Mouse (Mus musculus) stomach, postnatal 0 days (tissue): ENCODE results near the gene Dixdc1. TPM values are rescaled to one million over a fixed set of nuclear protein-coding genes. Genes with fewer than 3 reads are reported as not detected.

ENCODE experiments used
- ATAC-seq: fragments of 200-750 bp; cut with Nextera tagmentation; 2 replicates; pipeline ENCODE4 v1.8.0; 2017; ENCODE audit not compliant: low FRiP score, low TSS enrichment
- DNase-seq: peaks from one replicate; pipeline ENCODE4 v3.0.0-alpha.2; 2016; ENCODE audit warnings: low spot score
- H3K27ac ChIP-seq: fragments of 300-500 bp; sonication (generic); replicated peaks from 2 replicates; pipeline ENCODE4 v1.5.1; 2014; ENCODE audit warnings: mild to moderate bottlenecking, control low read depth
- H3K27me3 ChIP-seq: fragments of 300-500 bp; sonication (generic); 2 replicates; pipeline ENCODE4 v1.6.1; 2014; ENCODE audit warnings: low read length; ENCODE audit not compliant: control insufficient read depth, insufficient read depth
- H3K36me3 ChIP-seq: fragments of 300-500 bp; sonication (generic); 2 replicates; pipeline ENCODE4 v1.6.1; 2014; ENCODE audit warnings: low read length, mixed read lengths; ENCODE audit not compliant: control insufficient read depth, insufficient read depth
- H3K4me1 ChIP-seq: fragments of 300-500 bp; sonication (generic); replicated peaks from 2 replicates; pipeline ENCODE4 v1.6.1; 2014; ENCODE audit warnings: antibody characterized with exemption; ENCODE audit not compliant: control insufficient read depth, insufficient read depth
- H3K4me2 ChIP-seq: fragments of 300-500 bp; sonication (generic); replicated peaks from 2 replicates; pipeline ENCODE4 v1.6.1; 2014; ENCODE audit warnings: low read depth, mild to moderate bottlenecking, control low read depth, moderate library complexity
- H3K4me3 ChIP-seq: fragments of 300-500 bp; sonication (generic); 2 replicates; pipeline ENCODE4 v1.5.1; 2014; ENCODE audit warnings: low read depth, low read length, control low read depth
- H3K9ac ChIP-seq: fragments of 300-500 bp; sonication (generic); 2 replicates; pipeline ENCODE4 v1.6.1; 2014; ENCODE audit warnings: mild to moderate bottlenecking, low read length, control low read depth, mixed read lengths
- H3K9me3 ChIP-seq: fragments of 300-500 bp; sonication (generic); 2 replicates; pipeline ENCODE4 v1.6.1; 2016; ENCODE audit warnings: low read length; ENCODE audit not compliant: control insufficient read depth
- CTCF ChIP-seq: IDR thresholded peaks from 2 replicates; pipeline ENCODE4 v1.5.1; 2016; ENCODE audit warnings: antibody characterized with exemption, low read depth, mild to moderate bottlenecking, moderate library complexity
- EP300 ChIP-seq: optimal IDR thresholded peaks from 2 replicates; pipeline ENCODE3; 2016; ENCODE audit warnings: antibody characterized with exemption
- WGBS: fragments of 180-500 bp; shearing (Covaris S2); extraction: QIAGEN DNeasy Blood & Tissue Kit; methylation state at CpG from one replicate; pipeline ENCODE4 v1.1.7; 2014; 5-methylcytosine and 5-hydroxymethylcytosine counted together
- polyA plus RNA-seq: library from polyadenylated mRNA; unstranded; fragments of >200 nt; fragmentation: Nextera tagmentation; extraction: Ambion mirVana; gene quantifications from 2 replicates; pipeline ENCODE4 v1.2.1, GENCODE M21; 2015

Gene Dixdc1
- polyA plus RNA-seq, result 6.6 and 6.9 TPM in 2 replicates

- peak; percentile 98 for ATAC-seq
- 10% methylated on average over 36 of the region's 36 CpGs for WGBS
- Histone ChIP-seq H3K27me3 (no peaks in the 10 kb centered on the region), H3K4me1 (no peaks in the 10 kb centered on the region), H3K9me3 (no peaks in the 10 kb centered on the region), H3K9ac (no peak within 1 kb of the TSS), H3K4me3 (no peak within 1 kb of the TSS), H3K4me2 (peak within 1 kb of the TSS; percentile 52), H3K27ac (no peak within 1 kb of the TSS), H3K36me3 (no peaks in the 10 kb centered on the region)
- no peak for TF ChIP-seq EP300
- 0 out of 2 replicates have a peak, but pooled peaks have one; percentile 1 for TF ChIP-seq CTCF
- DNase-seq, result peak; percentile 98
Observed at GRCm38 (mm10) chr9:50738914-50739870, at the start of gene Dixdc1. Dixdc1 (minus strand) TSS chr9:50739517.

- Histone ChIP-seq H3K4me3 (no peak overlapping the region), H3K4me2 (no peak overlapping the region), H3K27ac (no peak overlapping the region), H3K9me3 (no peaks in the 10 kb centered on the region), H3K9ac (no peak overlapping the region), H3K36me3 (peaks cover 20% of the 10 kb centered on the region), H3K4me1 (no peaks in the 10 kb centered on the region), H3K27me3 (no peaks in the 10 kb centered on the region)
- peak; percentile 34 for DNase-seq
- WGBS, result 78% methylated on average over 2 of the region's 2 CpGs
- TF ChIP-seq CTCF (peak; percentile 66), EP300 (no peak)
- ATAC-seq, result no peak
Observed at GRCm38 (mm10) chr9:50782155-50782554, 42.8 kb upstream of the Dixdc1 start.

DNA sequence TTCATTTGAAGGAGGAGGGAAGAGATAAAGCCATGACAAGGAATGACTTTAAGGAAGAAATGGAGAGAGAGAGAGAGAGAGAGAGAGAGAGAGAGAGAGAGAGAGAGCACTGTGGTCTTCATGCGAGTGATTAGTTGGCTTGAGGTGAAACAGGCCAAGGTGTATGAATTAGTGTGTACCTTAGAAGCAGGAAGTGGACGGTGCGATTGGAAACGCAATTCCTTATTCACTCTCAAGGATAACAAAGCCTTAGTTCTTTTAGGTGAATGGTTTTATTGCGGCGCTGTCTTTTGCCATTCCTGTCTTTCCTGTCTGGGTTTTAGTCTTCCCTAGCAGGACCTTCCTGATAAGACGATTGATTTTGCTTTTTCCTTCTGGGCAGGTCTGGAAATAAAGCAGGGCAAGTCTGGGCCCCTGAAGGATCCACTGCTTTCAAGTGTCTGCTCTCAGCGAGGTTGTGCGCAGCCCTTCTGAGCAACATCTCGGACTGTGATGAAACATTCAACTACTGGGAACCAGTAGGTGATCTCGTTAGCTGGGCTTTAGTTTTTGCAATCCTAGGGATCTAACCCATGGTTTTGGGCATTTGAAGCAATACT lies 36.9 kb upstream of the Dixdc1 start:
- Histone ChIP-seq H3K27ac (peak overlapping the region; percentile 92), H3K9me3 (no peaks in the 10 kb centered on the region), H3K4me1 (peaks cover 2% of the 10 kb centered on the region; the same call in 1 of the 2 replicates), H3K27me3 (no peaks in the 10 kb centered on the region), H3K9ac (peak overlapping the region; percentile 97; the same call in 1 of the 2 replicates), H3K4me3 (peak overlapping the region; percentile 95), H3K4me2 (peak overlapping the region; percentile 97), H3K36me3 (peaks cover 3% of the 10 kb centered on the region; the same call in 1 of the 2 replicates)
- no peak for DNase-seq
- no peak for TF ChIP-seq EP300
- no peak for TF ChIP-seq CTCF
- WGBS, result 39% methylated on average over 11 of the region's 11 CpGs
- ATAC-seq, result 0 out of 2 replicates have a peak, but pooled peaks have one; percentile 38

DNA sequence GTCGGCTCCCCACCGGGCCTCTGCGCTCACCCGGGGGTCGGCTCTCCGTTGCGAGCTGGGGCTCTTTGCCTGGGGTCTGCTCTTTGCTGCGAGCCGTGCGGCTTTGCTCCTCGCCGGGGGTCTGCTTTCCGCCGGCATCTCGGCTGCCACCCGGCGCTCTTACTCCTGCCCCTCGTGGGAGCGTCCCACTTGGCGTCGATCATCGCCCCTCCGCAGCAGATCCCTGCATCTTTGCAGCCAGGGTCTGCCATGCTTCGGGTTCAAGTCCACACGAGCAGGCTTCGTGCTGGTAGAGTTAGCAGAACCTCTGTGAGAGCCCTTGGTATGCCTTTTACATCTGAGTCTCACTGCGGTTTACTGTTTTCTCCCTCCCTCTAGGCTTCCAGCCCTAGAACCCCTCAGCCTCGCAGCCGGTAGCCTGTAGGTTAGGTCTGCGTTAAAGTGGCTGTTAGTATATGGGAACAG lies 36.4 kb upstream of the Dixdc1 start:
- peak overlapping the region; percentile 95 for H3K4me3 ChIP-seq
- H3K36me3 ChIP-seq, result 0 out of 2 replicates have a peak, but pooled peaks cover 3% of the 10 kb centered on the region
- DNase-seq (no peak), ATAC-seq (peak; percentile 43)
- peak overlapping the region; percentile 97 for H3K9ac ChIP-seq
- H3K27me3 ChIP-seq, result no peaks in the 10 kb centered on the region
- H3K4me2 ChIP-seq, result peak overlapping the region; percentile 97
- TF ChIP-seq CTCF (no peak), EP300 (no peak)
- H3K9me3 ChIP-seq, result no peaks in the 10 kb centered on the region
- peak overlapping the region; percentile 92 for H3K27ac ChIP-seq
- peaks cover 2% of the 10 kb centered on the region; the same call in 1 of the 2 replicates for H3K4me1 ChIP-seq
- 0% methylated on average over 30 of the region's 30 CpGs for WGBS

GRCm38 (mm10) chr9:50774991-50775612 lies 35.8 kb upstream of the Dixdc1 start, which contains the start of the genes Alg9 and 1110032A03Rik:
Alg9 (plus strand) TSS chr9:50775019.
1110032A03Rik (minus strand) TSS chr9:50775520.
- H3K27ac ChIP-seq, result peak within 1 kb of the TSS; percentile 92
- no peak for TF ChIP-seq CTCF
- no peak for TF ChIP-seq EP300
- WGBS, result under 1% methylated on average over 43 of the region's 51 CpGs
- H3K9ac ChIP-seq, result peak within 1 kb of the TSS; percentile 97
- H3K4me2 ChIP-seq, result peak within 1 kb of the TSS; percentile 97
- H3K27me3 ChIP-seq, result no peaks in the 10 kb centered on the region
- peak within 1 kb of the TSS; percentile 95 for H3K4me3 ChIP-seq
- peaks cover 2% of the 10 kb centered on the region; the same call in 1 of the 2 replicates for H3K4me1 ChIP-seq
- ATAC-seq (peak; percentile 73), DNase-seq (peak; percentile 86)
- H3K9me3 ChIP-seq, result no peaks in the 10 kb centered on the region
- H3K36me3 ChIP-seq, result 0 out of 2 replicates have a peak, but pooled peaks cover 3% of the 10 kb centered on the region
